8 mouse cellular contexts compared by ENCODE assay signal in the genomic region with DNA sequence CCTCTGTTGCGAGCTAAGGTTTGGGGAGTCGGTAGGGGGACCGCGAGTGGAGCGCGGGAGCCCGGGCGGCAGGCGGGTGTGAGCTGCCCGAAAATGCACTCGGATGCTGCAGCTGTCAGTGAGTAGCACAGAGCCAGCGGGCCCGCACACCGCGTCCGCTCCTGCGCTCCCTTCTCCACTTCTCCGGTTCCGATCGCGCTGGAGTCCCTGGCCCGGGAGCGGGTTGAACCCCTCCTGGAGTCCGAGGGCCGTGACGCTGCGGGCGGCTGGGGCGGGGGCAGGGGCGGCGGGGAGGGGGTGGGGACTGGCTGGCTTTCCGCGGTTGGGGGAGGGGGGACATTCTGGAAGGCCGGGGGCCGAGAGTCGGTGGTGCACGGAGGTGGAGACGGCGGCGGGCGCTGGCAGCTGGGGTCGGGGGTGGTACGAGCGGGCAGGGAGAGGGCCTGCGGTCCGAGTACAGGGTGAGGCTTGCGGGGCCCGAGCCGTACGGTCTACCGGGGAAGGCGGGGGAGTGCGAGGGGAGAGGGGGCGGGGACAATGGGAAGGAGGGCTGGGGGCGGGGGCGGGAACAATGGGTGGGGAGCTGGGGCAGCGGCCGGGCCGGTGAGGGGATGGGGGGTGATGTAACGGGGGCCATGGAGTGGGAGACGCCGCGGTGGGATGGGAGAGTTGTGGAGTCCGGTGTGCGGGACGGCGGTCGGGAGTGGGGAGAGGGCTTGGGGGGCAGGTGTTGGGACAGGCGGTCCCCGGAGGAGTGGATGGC. TPM values are rescaled to one million over a fixed set of nuclear protein-coding genes. Genes with fewer than 3 reads are reported as not detected.
DNase-seq lines count a peak whose midpoint lies in the region; ATAC-seq and TF ChIP-seq lines count a peak whose summit lies in the region.

No protein-coding gene starts in this region.

- peaks cover 14% of the 10 kb centered on the region for H3K79me2 ChIP-seq in myocyte (ENCODE audit: control insufficient read depth, insufficient read depth)

- TF ChIP-seq CTCF in cerebellum, adult 2 months (IDR thresholded peaks at IDR 0.05; ENCODE audit: borderline replicate concordance, insufficient read depth, low read depth, low read length): no peak

- H3K27ac ChIP-seq in neural tube, embryonic 11.5 days (ENCODE audit: low read depth, low read length): peak overlapping the region; percentile 95
- H3K27ac ChIP-seq in cerebellum, adult 2 months (ENCODE audit: insufficient read depth, low read length): no peak overlapping the region
- H3K27ac ChIP-seq in forebrain, embryonic 16.5 days (ENCODE audit: low read length): peak overlapping the region; percentile 97
- H3K27ac ChIP-seq in limb, embryonic 14.5 days (replicated peaks; ENCODE audit: low read depth, low read length): peak overlapping the region; percentile 91

- H3ac ChIP-seq in myocyte (ENCODE audit: control insufficient read depth, insufficient read length): peak overlapping the region; percentile 100

- ATAC-seq in neural tube, embryonic 11.5 days (ENCODE audit: insufficient read depth, low FRiP score, low TSS enrichment): peak; percentile 45
- ATAC-seq in forebrain, embryonic 16.5 days: peak; percentile 19
- ATAC-seq in limb, embryonic 14.5 days (ENCODE audit: low FRiP score, low read depth): peak; percentile 42
- no peak for ATAC-seq in monocyte, adult 5-6 weeks (replicated peaks; ENCODE audit: insufficient number of reproducible peaks, low FRiP score, low TSS enrichment, poor library complexity, severe bottlenecking)

- H3K27me3 ChIP-seq in neural tube, embryonic 11.5 days (ENCODE audit: control insufficient read depth, insufficient read depth, low read length): no peaks in the 10 kb centered on the region
- H3K27me3 ChIP-seq in cerebellum, adult 2 months (ENCODE audit: control insufficient read depth, insufficient read depth, low read length): no peaks in the 10 kb centered on the region
- H3K27me3 ChIP-seq in forebrain, embryonic 16.5 days (replicated peaks; ENCODE audit: control insufficient read depth, insufficient read depth, low read length): no peaks in the 10 kb centered on the region
- H3K27me3 ChIP-seq in limb, embryonic 14.5 days (ENCODE audit: control insufficient read depth, insufficient read depth, low read length): no peaks in the 10 kb centered on the region
- peaks cover 4% of the 10 kb centered on the region for H3K27me3 ChIP-seq in myocyte (ENCODE audit: control insufficient read depth, insufficient read depth, insufficient read length)

- DNase-seq in neural tube, embryonic 11.5 days (ENCODE audit: low spot score): peak; percentile 55
- DNase-seq in neural tube, embryonic 10.5 days (ENCODE audit: extremely low spot score, low spot score): no peak
- DNase-seq in cerebellum, adult 2 months: no peak
- peak; percentile 21 for DNase-seq in limb, embryonic 14.5 days (ENCODE audit: low spot score)
- no peak for DNase-seq in layer of hippocampus, adult 9-11 months

- TF ChIP-seq POLR2A in cerebellum, adult 2 months (IDR thresholded peaks at IDR 0.05; ENCODE audit: borderline replicate concordance, insufficient read depth, low read length): peak; percentile 45; the same call in 1 of the 2 replicates
- TF ChIP-seq POLR2A in limb, embryonic 14.5 days (IDR thresholded peaks at IDR 0.05; ENCODE audit: borderline replicate concordance, extremely low read depth, insufficient read depth, insufficient read length): peak; percentile 81; the same call in 1 of the 2 replicates
- peak; percentile 83 for TF ChIP-seq POLR2A in myocyte (IDR thresholded peaks at IDR 0.05; ENCODE audit: insufficient read length, low read depth)

- no peaks in the 10 kb centered on the region for H3K9me3 ChIP-seq in neural tube, embryonic 11.5 days (ENCODE audit: control insufficient read depth, low read length)
- no peaks in the 10 kb centered on the region for H3K9me3 ChIP-seq in forebrain, embryonic 16.5 days (ENCODE audit: control insufficient read depth, low read length)
- H3K9me3 ChIP-seq in limb, embryonic 14.5 days (ENCODE audit: control insufficient read depth, low read length): no peaks in the 10 kb centered on the region

- H3K4me1 ChIP-seq in neural tube, embryonic 11.5 days (ENCODE audit: control insufficient read depth, insufficient read depth, low read length): peaks cover 8% of the 10 kb centered on the region
- H3K4me1 ChIP-seq in cerebellum, adult 2 months (ENCODE audit: control insufficient read depth, insufficient read depth, low read length): no peaks in the 10 kb centered on the region
- H3K4me1 ChIP-seq in forebrain, embryonic 16.5 days (replicated peaks; ENCODE audit: control insufficient read depth, insufficient read depth, low read length): peaks cover 12% of the 10 kb centered on the region
- peaks cover 4% of the 10 kb centered on the region for H3K4me1 ChIP-seq in limb, embryonic 14.5 days (ENCODE audit: control insufficient read depth, insufficient read depth, low read length)

- H3K4me3 ChIP-seq in neural tube, embryonic 11.5 days (ENCODE audit: low read depth, low read length): peak overlapping the region; percentile 89
- peak overlapping the region; percentile 98 for H3K4me3 ChIP-seq in cerebellum, adult 2 months (replicated peaks; ENCODE audit: insufficient read depth, low read depth, low read length)
- H3K4me3 ChIP-seq in forebrain, embryonic 16.5 days (replicated peaks; ENCODE audit: low read length): peak overlapping the region; percentile 94
- H3K4me3 ChIP-seq in limb, embryonic 14.5 days (replicated peaks; ENCODE audit: low read length): peak overlapping the region; percentile 81
- H3K4me3 ChIP-seq in myocyte: peak overlapping the region; percentile 60

- H3K4me2 ChIP-seq in neural tube, embryonic 11.5 days (ENCODE audit: low read depth): peak overlapping the region; percentile 97
- peak overlapping the region; percentile 86 for H3K4me2 ChIP-seq in forebrain, embryonic 16.5 days (ENCODE audit: low read length)
- peak overlapping the region; percentile 96 for H3K4me2 ChIP-seq in limb, embryonic 14.5 days (replicated peaks; ENCODE audit: low read depth, low read length, severe bottlenecking)
- H3K4me2 ChIP-seq in myocyte (ENCODE audit: low read depth): peak overlapping the region; percentile 82

- peak overlapping the region; percentile 84 for H3K9ac ChIP-seq in neural tube, embryonic 11.5 days (ENCODE audit: low read length)
- peak overlapping the region; percentile 78 for H3K9ac ChIP-seq in forebrain, embryonic 16.5 days (replicated peaks; ENCODE audit: low read depth, low read length)
- H3K9ac ChIP-seq in limb, embryonic 14.5 days (ENCODE audit: low read depth, low read length, severe bottlenecking): peak overlapping the region; percentile 67

- under 1% methylated on average over 42 of the region's 70 CpGs for WGBS in neural tube, embryonic 11.5 days
- 2% methylated on average over 66 of the region's 70 CpGs for WGBS in cerebellum, adult 2 months
- WGBS in forebrain, embryonic 16.5 days: 1% methylated on average over 57 of the region's 70 CpGs
- WGBS in limb, embryonic 14.5 days: 1% methylated on average over 45 of the region's 70 CpGs

- no peaks in the 10 kb centered on the region for H3K36me3 ChIP-seq in neural tube, embryonic 11.5 days (ENCODE audit: control insufficient read depth, insufficient read depth, low read length)
- no peaks in the 10 kb centered on the region for H3K36me3 ChIP-seq in forebrain, embryonic 16.5 days (ENCODE audit: control insufficient read depth, insufficient read depth)
- H3K36me3 ChIP-seq in limb, embryonic 14.5 days (ENCODE audit: control insufficient read depth, insufficient read depth, low read length): no peaks in the 10 kb centered on the region
- no peaks in the 10 kb centered on the region for H3K36me3 ChIP-seq in myocyte (ENCODE audit: control insufficient read depth, insufficient read depth)

TF ChIP-seq in myocyte, 11 proteins besides CTCF, POLR2A, EP300 and RAD21:
- TF ChIP-seq MYOD1 (IDR thresholded peaks at IDR 0.05; ENCODE audit: control insufficient read depth in 1 of 3, insufficient read length in 2 of 3, low read depth in 2 of 3) (peak in 1 of 3 experiments; percentile 61), MAX (IDR thresholded peaks at IDR 0.05; ENCODE audit: low read depth) (no peak), CEBPB (IDR thresholded peaks at IDR 0.05; ENCODE audit: insufficient read depth, poor library complexity, severe bottlenecking) (no peak), SRF (IDR thresholded peaks at IDR 0.05; ENCODE audit: control insufficient read depth, insufficient read length, low read depth) (no peak), POLR2AphosphoS2 (IDR thresholded peaks at IDR 0.05; ENCODE audit: insufficient read length, low read depth) (peak; percentile 73), MYOG (IDR thresholded peaks at IDR 0.05; ENCODE audit: control insufficient read depth in 1 of 3, insufficient read depth in 1 of 3, insufficient read length in 2 of 3, low read depth in 2 of 3) (peak in 2 of 3 experiments; percentile 19 to 29), REST (IDR thresholded peaks at IDR 0.05; ENCODE audit: insufficient read depth, insufficient read length) (no peak)
TF ChIP-seq in myocyte: peak in this region for 3.

RNA-seq across cellular contexts. Expression of a gene that starts 10.5 kb away (rescaled TPM):
- 71.0 and 73.2 TPM in 2 replicates for polyA plus RNA-seq in neural tube, embryonic 11.5 days (2014; fragmentation: Nextera tagmentation; extraction: Ambion mirVana)
- 36.1 and 41.7 TPM in 2 replicates for polyA plus RNA-seq in cerebellum, adult 2 months (2012; rRNA removed)
- polyA plus RNA-seq in forebrain, embryonic 16.5 days (2015; fragmentation: Nextera tagmentation; extraction: Ambion mirVana): 46.5 and 51.4 TPM in 2 replicates
- polyA plus RNA-seq in limb, embryonic 14.5 days (2012; rRNA removed): 19.4 and 19.9 TPM in 2 replicates
- polyA plus RNA-seq in limb, embryonic 14.5 days (2014; fragmentation: Nextera tagmentation; extraction: Ambion mirVana): 27.0 and 34.2 TPM in 2 replicates
- polyA plus RNA-seq in myocyte (2012; fragmentation: generic; extraction: Trizol): 5.3 TPM
- total RNA-seq in monocyte, adult 5-6 weeks (2017): 2.0 to 7.4 TPM (median 4.2 TPM) in 3 replicates

Comparison
In these comparisons a context has a peak if more than half of its experiments do, and no peak if none do; other contexts are left out.
1. DNase-seq: peak in neural tube, embryonic 11.5 days (single experiment) and limb, embryonic 14.5 days (single experiment); none in neural tube, embryonic 10.5 days (single experiment), cerebellum, adult 2 months (0 of 2) and layer of hippocampus, adult 9-11 months (single experiment).
2. Peak in every context shown above with its lines, with median percentiles within 50 percentile points of each other: H3K4me2 ChIP-seq, H3K4me3 ChIP-seq, H3K9ac ChIP-seq and POLR2A ChIP-seq.